Mouse (Mus musculus) stomach, postnatal 0 days (tissue): ENCODE data around the gene Cxcl1.

Source experiments
- CTCF ChIP-seq: IDR thresholded peaks from 2 replicates; pipeline ENCODE4 v1.5.1; 2016; ENCODE audit warnings: antibody characterized with exemption, low read depth, mild to moderate bottlenecking, moderate library complexity
- EP300 ChIP-seq: optimal IDR thresholded peaks from 2 replicates; pipeline ENCODE3; 2016; ENCODE audit warnings: antibody characterized with exemption

GRCm38 (mm10) chr5:90879307-90880014, 11.6 kb upstream of the Cxcl1 start:
- no peak for TF ChIP-seq CTCF
- no peak for TF ChIP-seq EP300
